Mouse (Mus musculus) cortical plate, adult 2 months (tissue): ENCODE measurements around the gene Cers1. TPM values are rescaled to one million over a fixed set of nuclear protein-coding genes. Genes with fewer than 3 reads are reported as not detected.

ENCODE experiments used
- H3K27ac ChIP-seq: fragments of 200-500 bp; 2 replicates; pipeline ENCODE4 v1.5.1; 2012; ENCODE audit warnings: low read length, control low read depth, inconsistent platforms; ENCODE audit not compliant: insufficient read depth
- H3K4me1 ChIP-seq: fragments of 200-500 bp; 2 replicates; pipeline ENCODE4 v1.6.1; 2011; ENCODE audit warnings: low read length; ENCODE audit not compliant: control insufficient read depth, insufficient read depth
- H3K4me3 ChIP-seq: fragments of 200-500 bp; 2 replicates; pipeline ENCODE4 v1.5.1; 2011; ENCODE audit warnings: mild to moderate bottlenecking, low read length, control low read depth; ENCODE audit not compliant: insufficient read depth
- CTCF ChIP-seq: fragments of 200-500 bp; IDR thresholded peaks from 2 replicates; pipeline ENCODE4 v1.5.1; 2011; ENCODE audit warnings: mild to moderate bottlenecking, control low read depth, low read length; ENCODE audit not compliant: insufficient read depth; ENCODE audit errors: extremely low read depth
- POLR2A ChIP-seq: fragments of 200-500 bp; IDR thresholded peaks from 2 replicates; pipeline ENCODE4 v1.6.1; 2011; ENCODE audit warnings: mild to moderate bottlenecking, low read length, control low read depth; ENCODE audit not compliant: insufficient read depth; ENCODE audit errors: extremely low read depth
- polyA plus RNA-seq: library from polyadenylated mRNA; depleted of rRNA; stranded (reverse); fragments of >200 nt; gene quantifications from 2 replicates; pipeline ENCODE4 v1.2.3, GENCODE M21; 2012

Cers1 gene
- polyA plus RNA-seq, 1 experiment, result 84.8 TPM

DNA sequence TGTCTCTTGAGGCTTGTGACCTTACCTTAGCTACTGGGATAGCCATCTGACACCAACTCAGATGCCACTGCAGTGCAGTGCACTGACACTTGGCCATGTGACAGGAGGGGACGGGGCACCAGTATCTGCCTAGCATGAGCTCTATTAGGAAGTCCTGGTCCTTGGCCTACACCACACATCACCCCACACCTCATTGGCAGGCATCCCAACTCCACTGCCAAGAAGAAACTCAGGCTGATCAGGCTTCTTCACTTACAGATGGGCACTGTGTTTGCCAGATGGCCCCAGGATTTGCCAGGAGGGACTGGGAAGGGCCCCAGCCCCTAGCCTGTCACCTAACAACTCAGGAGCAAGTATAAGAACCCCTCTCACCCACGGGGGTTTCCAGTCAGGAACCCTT lies 2.2 kb upstream of the Cers1 start:
- Histone ChIP-seq H3K4me1 (no peaks in the 10 kb centered on the region), H3K4me3 (no peak overlapping the region), H3K27ac (no peak overlapping the region)
- TF ChIP-seq CTCF (no peak), POLR2A (no peak)

DNA sequence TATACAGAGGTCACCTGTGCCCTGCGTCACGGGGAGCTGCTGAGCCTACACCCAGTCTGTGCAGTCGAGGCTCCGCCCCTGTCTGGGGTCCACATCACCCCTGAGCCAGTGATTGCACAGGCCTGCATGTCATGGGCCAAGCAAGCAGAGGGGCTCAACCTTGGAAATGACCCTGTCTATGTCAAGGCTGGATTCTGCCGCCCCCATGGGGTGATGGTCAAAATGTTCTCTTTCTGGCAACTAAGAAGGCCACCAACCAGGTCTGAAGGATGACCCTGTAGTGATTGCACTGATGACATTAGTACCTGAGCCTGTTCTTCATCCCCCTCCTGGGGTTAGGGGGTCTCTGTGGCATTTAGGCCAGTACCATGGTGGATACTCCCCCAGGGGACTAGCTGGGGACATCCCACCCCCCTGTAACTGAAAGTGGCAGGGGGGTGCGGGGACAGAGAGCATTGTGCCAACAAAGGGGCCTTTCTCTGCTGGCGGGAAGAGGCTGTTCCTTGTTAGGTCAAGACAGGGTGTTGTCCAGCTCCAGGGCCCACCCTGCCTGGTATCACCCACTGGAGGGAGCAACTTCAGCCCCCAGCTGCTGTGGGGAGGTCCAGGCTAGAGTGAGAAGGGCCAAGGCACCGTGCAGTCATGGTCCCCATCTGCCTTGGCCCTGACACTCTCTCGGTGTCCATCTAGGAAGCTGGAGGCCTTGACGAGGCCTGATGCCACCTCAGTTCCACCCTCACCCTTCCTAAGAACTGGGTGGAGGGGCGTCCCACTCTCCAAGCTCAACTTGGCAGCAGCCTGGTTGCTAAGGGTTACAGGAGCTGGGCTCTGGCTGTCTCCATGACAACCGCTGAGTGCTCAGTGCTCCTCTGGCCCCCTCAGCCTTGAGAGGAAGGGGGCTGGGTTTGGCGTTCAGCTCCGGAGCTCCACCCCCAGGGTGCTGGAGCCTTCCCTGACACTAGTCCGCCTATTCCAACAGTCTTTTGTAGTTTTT lies 1.2 kb downstream of the Cers1 start:
- H3K27ac ChIP-seq, result peak overlapping the region; percentile 95

DNA sequence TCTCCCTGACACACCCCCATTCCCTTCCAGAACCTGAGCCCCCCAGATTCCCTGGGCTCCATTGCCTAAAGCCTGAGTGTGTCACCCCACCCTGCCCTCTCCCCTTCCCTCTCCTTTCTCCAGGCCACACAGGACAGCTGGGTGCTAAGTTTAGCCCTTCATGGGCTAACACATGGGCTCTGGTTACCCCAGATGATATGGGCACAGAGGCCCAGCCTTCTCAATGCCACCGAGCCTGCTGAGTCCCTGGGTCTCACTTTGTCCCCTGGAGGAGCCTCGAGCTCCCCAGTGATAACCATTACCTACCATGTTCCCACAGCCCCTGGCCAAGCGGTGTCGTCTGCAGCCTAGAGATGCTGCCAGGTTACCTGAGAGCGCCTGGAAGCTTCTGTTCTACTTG lies 2.3 kb downstream of the Cers1 start:
- TF ChIP-seq CTCF, result no peak
- TF ChIP-seq POLR2A, result no peak
- H3K4me3 ChIP-seq, result no peak overlapping the region; the same call in 1 of the 2 replicates
- no peak overlapping the region for H3K27ac ChIP-seq
- H3K4me1 ChIP-seq, result no peaks in the 10 kb centered on the region

More for the DNA sequence above, 1.2 kb downstream of the Cers1 start:
- Histone ChIP-seq H3K4me1 (no peaks in the 10 kb centered on the region), H3K4me3 (peak overlapping the region; percentile 89)
- no peak for TF ChIP-seq CTCF
- TF ChIP-seq POLR2A, result peak; percentile 68

GRCm38 (mm10) chr8:70323716-70324115 lies 8.1 kb downstream of the Cers1 start:
- TF ChIP-seq POLR2A (no peak), CTCF (no peak)
- no peak overlapping the region for H3K4me3 ChIP-seq
- no peaks in the 10 kb centered on the region for H3K4me1 ChIP-seq
- H3K27ac ChIP-seq, result no peak overlapping the region

GRCm38 (mm10) chr8:70327512-70327911 lies 11.9 kb downstream of the Cers1 start:
- TF ChIP-seq CTCF (no peak), POLR2A (no peak)
- no peak overlapping the region for H3K27ac ChIP-seq

DNA sequence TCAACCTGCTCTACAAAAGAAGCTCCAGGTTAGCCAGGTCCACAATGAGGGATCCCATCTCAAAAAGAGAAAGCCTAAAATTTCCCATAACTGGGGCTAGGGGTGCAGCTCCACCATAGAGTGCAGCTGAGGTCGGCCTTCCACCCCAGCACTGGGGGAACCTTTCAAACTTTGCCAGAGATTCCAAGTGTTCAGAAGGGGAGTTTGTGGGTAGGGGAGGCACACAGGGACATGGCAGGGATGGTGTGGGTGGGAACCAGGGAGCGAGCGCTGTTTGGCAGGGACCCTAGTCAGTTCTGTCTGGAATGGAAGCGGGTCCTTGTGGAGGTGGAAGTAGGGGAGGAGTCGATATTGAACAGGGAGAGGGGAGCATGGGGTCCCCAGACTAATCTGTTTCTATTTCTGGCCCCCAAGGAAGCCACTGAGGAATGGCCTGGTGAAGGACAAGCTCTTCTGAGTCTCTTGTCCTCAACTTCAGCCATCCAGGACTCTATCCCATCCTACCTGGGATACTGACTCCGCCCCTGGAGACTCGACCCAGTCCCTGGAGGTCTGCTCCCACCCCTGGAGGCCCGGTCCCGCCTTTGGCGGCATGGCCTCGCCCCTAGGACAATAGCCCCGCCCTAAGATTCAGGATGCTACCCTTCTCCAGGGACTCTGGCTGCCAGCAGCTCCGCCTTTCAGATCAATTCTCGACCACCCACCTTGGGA lies 13.7 kb downstream of the Cers1 start, which contains the start of gene Gdf1:
TSS of gene Gdf1 (plus strand) at position 694 of the 711 bp plus-strand sequence.
- H3K4me3 ChIP-seq, result no peak within 1 kb of the TSS
- 0 out of 2 replicates have a peak within 1 kb of the TSS, but pooled peaks have one; percentile 20 for H3K27ac ChIP-seq
- no peak for TF ChIP-seq CTCF
- no peak for TF ChIP-seq POLR2A
- 0 out of 2 replicates have a peak, but pooled peaks cover 2% of the 10 kb centered on the region for H3K4me1 ChIP-seq

More at GRCm38 (mm10) chr8:70327512-70327911, 11.9 kb downstream of the Cers1 start:
- Histone ChIP-seq H3K4me3 (no peak overlapping the region), H3K4me1 (0 out of 2 replicates have a peak, but pooled peaks cover 2% of the 10 kb centered on the region)

- Histone ChIP-seq H3K4me1 (0 out of 2 replicates have a peak, but pooled peaks cover 2% of the 10 kb centered on the region), H3K4me3 (no peak overlapping the region), H3K27ac (0 out of 2 replicates have a peak overlapping the region, but pooled peaks have one; percentile 20)
- TF ChIP-seq CTCF, result no peak
- TF ChIP-seq POLR2A, result no peak
Observed at GRCm38 (mm10) chr8:70329835-70330740, 14.5 kb downstream of the Cers1 start.

- H3K4me3 ChIP-seq, result no peak overlapping the region
- TF ChIP-seq CTCF, result 0 out of 2 replicates have a peak, but pooled peaks have one; percentile 6
- TF ChIP-seq POLR2A, result no peak
- H3K4me1 ChIP-seq, result 0 out of 2 replicates have a peak, but pooled peaks cover 2% of the 10 kb centered on the region
- H3K27ac ChIP-seq, result peak overlapping the region; percentile 20; the same call in 1 of the 2 replicates
Observed at GRCm38 (mm10) chr8:70330741-70331364, 15.3 kb downstream of the Cers1 start.
